Mouse (Mus musculus): ENCODE results near the gene 4930503B20Rik.

- TF ChIP-seq EP300 (IDR thresholded peaks at IDR 0.05; ENCODE audit: low read depth), result no peak
- TF ChIP-seq CTCF (IDR thresholded peaks at IDR 0.05; ENCODE audit: low read depth), result no peak
Measured at GRCm38 (mm10) chr3:146700051-146700450, 48.9 kb upstream of the 4930503B20Rik start.

All from liver, postnatal 0 days (tissue).